Mouse (Mus musculus) stomach, embryonic 16.5 days (tissue): ENCODE measurements around the gene Sipa1. TPM values are rescaled to one million over a fixed set of nuclear protein-coding genes. Genes with fewer than 3 reads are reported as not detected.
A peak's percentile ranks its signal among the peaks of the same experiment; 100 is the strongest.

Experiments
- ATAC-seq: fragments of 200-750 bp; cut with Nextera tagmentation; 2 replicates; pipeline ENCODE4 v1.8.0; 2017; ENCODE audit warnings: moderate number of reproducible peaks, moderate TSS enrichment; ENCODE audit not compliant: insufficient read depth, low FRiP score
- H3K27ac ChIP-seq: fragments of 300-500 bp; sonication (generic); 2 replicates; pipeline ENCODE4 v1.5.1; 2014; ENCODE audit warnings: low read length
- H3K27me3 ChIP-seq: fragments of 300-500 bp; sonication (generic); 2 replicates; pipeline ENCODE4 v1.6.1; 2014; ENCODE audit warnings: low read length, control low read depth, mixed read lengths; ENCODE audit not compliant: control insufficient read depth, insufficient read depth
- H3K36me3 ChIP-seq: fragments of 300-500 bp; sonication (generic); 2 replicates; pipeline ENCODE4 v1.6.1; 2014; ENCODE audit warnings: low read length; ENCODE audit not compliant: control insufficient read depth, insufficient read depth
- H3K4me1 ChIP-seq: fragments of 300-500 bp; sonication (generic); 2 replicates; pipeline ENCODE4 v1.6.1; 2014; ENCODE audit warnings: low read length, control low read depth, mixed read lengths; ENCODE audit not compliant: control insufficient read depth, insufficient read depth
- H3K4me2 ChIP-seq: fragments of 300-500 bp; sonication (generic); 2 replicates; pipeline ENCODE4 v1.6.1; 2014; ENCODE audit warnings: low read depth, low read length, mixed read lengths
- H3K4me3 ChIP-seq: fragments of 300-500 bp; sonication (generic); replicated peaks from 2 replicates; pipeline ENCODE4 v1.5.1; 2014; ENCODE audit warnings: mild to moderate bottlenecking, low read length
- H3K9ac ChIP-seq: fragments of 300-500 bp; sonication (generic); 2 replicates; pipeline ENCODE4 v1.6.1; 2014; ENCODE audit warnings: low read length
- H3K9me3 ChIP-seq: fragments of 300-500 bp; sonication (generic); replicated peaks from 2 replicates; pipeline ENCODE4 v1.6.1; 2016; ENCODE audit warnings: low read length, control low read depth; ENCODE audit not compliant: control insufficient read depth
- WGBS: fragments of 180-500 bp; shearing (Covaris S2); extraction: QIAGEN DNeasy Blood & Tissue Kit; methylation state at CpG from one replicate; pipeline ENCODE4 v1.1.7; 2014; 5-methylcytosine and 5-hydroxymethylcytosine counted together
- polyA plus RNA-seq: library from polyadenylated mRNA; unstranded; fragments of >200 nt; fragmentation: Nextera tagmentation; extraction: Ambion mirVana; gene quantifications from 2 replicates; pipeline ENCODE4 v1.2.1, GENCODE M21; 2015

Gene Sipa1
- polyA plus RNA-seq, 1 experiment from 2014 or later: 18.1 TPM

- ATAC-seq: no peak
- H3K9ac ChIP-seq: no peak overlapping the region
- peaks cover 22% of the 10 kb centered on the region for H3K4me1 ChIP-seq
- no peak overlapping the region for H3K4me2 ChIP-seq
- H3K4me3 ChIP-seq: no peak overlapping the region
- H3K27me3 ChIP-seq: no peaks in the 10 kb centered on the region
- no peak overlapping the region for H3K27ac ChIP-seq
- 85% methylated on average over 16 of the region's 17 CpGs for WGBS
- peaks cover 35% of the 10 kb centered on the region for H3K36me3 ChIP-seq
- no peaks in the 10 kb centered on the region for H3K9me3 ChIP-seq
These were observed 22.5 kb downstream of the Sipa1 start for GRCm38 (mm10) chr19:5641021-5641420.

GRCm38 (mm10) chr19:5640339-5640738 lies 23.2 kb downstream of the Sipa1 start:
- Histone ChIP-seq H3K9me3 (no peaks in the 10 kb centered on the region), H3K4me3 (no peak overlapping the region), H3K27ac (no peak overlapping the region), H3K4me2 (no peak overlapping the region), H3K4me1 (peaks cover 22% of the 10 kb centered on the region), H3K36me3 (peaks cover 28% of the 10 kb centered on the region), H3K27me3 (no peaks in the 10 kb centered on the region), H3K9ac (peak overlapping the region; percentile 19; the same call in 1 of the 2 replicates)
- no peak for ATAC-seq
- 47% methylated on average over 9 of the region's 9 CpGs for WGBS

GRCm38 (mm10) chr19:5638416-5639005 lies 25.0 kb downstream of the Sipa1 start:
- H3K4me3 ChIP-seq: peak overlapping the region; percentile 87
- H3K9ac ChIP-seq: peak overlapping the region; percentile 96
- no peaks in the 10 kb centered on the region for H3K9me3 ChIP-seq
- peak overlapping the region; percentile 97 for H3K4me2 ChIP-seq
- H3K36me3 ChIP-seq: peaks cover 26% of the 10 kb centered on the region
- WGBS: 89% methylated on average over 18 of the region's 18 CpGs
- peak overlapping the region; percentile 97; the same call in 1 of the 2 replicates for H3K27ac ChIP-seq
- H3K27me3 ChIP-seq: no peaks in the 10 kb centered on the region
- H3K4me1 ChIP-seq: peaks cover 22% of the 10 kb centered on the region
- no peak for ATAC-seq

GRCm38 (mm10) chr19:5637069-5638047 lies 26.1 kb downstream of the Sipa1 start, which contains the start of gene Rela:
TSS of gene Rela (plus strand) at chr19:5637483.
- peaks cover 22% of the 10 kb centered on the region for H3K4me1 ChIP-seq
- H3K27ac ChIP-seq: peak within 1 kb of the TSS; percentile 97
- peaks cover 18% of the 10 kb centered on the region for H3K36me3 ChIP-seq
- ATAC-seq: peak; percentile 87
- peak within 1 kb of the TSS; percentile 97 for H3K4me2 ChIP-seq
- H3K9ac ChIP-seq: peak within 1 kb of the TSS; percentile 96
- under 1% methylated on average over 104 of the region's 109 CpGs for WGBS
- H3K27me3 ChIP-seq: no peaks in the 10 kb centered on the region
- no peaks in the 10 kb centered on the region for H3K9me3 ChIP-seq
- H3K4me3 ChIP-seq: peak within 1 kb of the TSS; percentile 87

- peak overlapping the region; percentile 87 for H3K4me3 ChIP-seq
- 31% methylated on average over 12 of the region's 12 CpGs for WGBS
- no peaks in the 10 kb centered on the region for H3K27me3 ChIP-seq
- no peak for ATAC-seq
- peak overlapping the region; percentile 96 for H3K9ac ChIP-seq
- peak overlapping the region; percentile 97 for H3K27ac ChIP-seq
- no peaks in the 10 kb centered on the region for H3K9me3 ChIP-seq
- H3K4me1 ChIP-seq: peaks cover 22% of the 10 kb centered on the region
- H3K36me3 ChIP-seq: peaks cover 12% of the 10 kb centered on the region; the same call in 1 of the 2 replicates
- H3K4me2 ChIP-seq: peak overlapping the region; percentile 97
These were observed 26.9 kb downstream of the Sipa1 start for GRCm38 (mm10) chr19:5636571-5637041.

GRCm38 (mm10) chr19:5636036-5636570 lies 27.4 kb downstream of the Sipa1 start:
- peaks cover 7% of the 10 kb centered on the region; the same call in 1 of the 2 replicates for H3K36me3 ChIP-seq
- H3K4me3 ChIP-seq: no peak overlapping the region
- H3K9ac ChIP-seq: no peak overlapping the region; the same call in 1 of the 2 replicates
- no peak for ATAC-seq
- no peaks in the 10 kb centered on the region for H3K27me3 ChIP-seq
- peak overlapping the region; percentile 97 for H3K4me2 ChIP-seq
- WGBS: 68% methylated on average over 7 of the region's 7 CpGs
- H3K9me3 ChIP-seq: no peaks in the 10 kb centered on the region
- H3K4me1 ChIP-seq: peaks cover 22% of the 10 kb centered on the region
- no peak overlapping the region; the same call in 1 of the 2 replicates for H3K27ac ChIP-seq

GRCm38 (mm10) chr19:5632120-5632519 lies 31.4 kb downstream of the Sipa1 start:
- Histone ChIP-seq H3K9me3 (no peaks in the 10 kb centered on the region), H3K4me2 (no peak overlapping the region), H3K4me3 (no peak overlapping the region), H3K27ac (no peak overlapping the region), H3K36me3 (no peaks in the 10 kb centered on the region), H3K4me1 (peaks cover 8% of the 10 kb centered on the region), H3K27me3 (no peaks in the 10 kb centered on the region), H3K9ac (no peak overlapping the region)
- WGBS: 77% methylated on average over 9 of the region's 9 CpGs
- ATAC-seq: no peak

- no peaks in the 10 kb centered on the region for H3K36me3 ChIP-seq
- no peaks in the 10 kb centered on the region for H3K9me3 ChIP-seq
- no peaks in the 10 kb centered on the region for H3K4me1 ChIP-seq
- no peak overlapping the region for H3K9ac ChIP-seq
- no peaks in the 10 kb centered on the region for H3K27me3 ChIP-seq
- H3K27ac ChIP-seq: no peak overlapping the region
- H3K4me2 ChIP-seq: no peak overlapping the region
- ATAC-seq: no peak
- H3K4me3 ChIP-seq: no peak overlapping the region
These were observed 33.6 kb downstream of the Sipa1 start for GRCm38 (mm10) chr19:5629907-5630306.
